Mouse (Mus musculus) myocyte (in vitro differentiated cells): ENCODE measurements at regions not wholly inside any gene's neighbourhood (a gene's known extent, or its start where the extent isn't known, plus 50 kb on each side); places are given as distances from the start of the nearest gene placed in this dataset.

ENCODE experiments used
- CEBPB ChIP-seq: IDR thresholded peaks from 2 replicates; pipeline ENCODE4 v1.6.1; 2011; ENCODE audit warnings: mild to moderate bottlenecking, moderate library complexity; ENCODE audit not compliant: poor library complexity, insufficient read depth, severe bottlenecking
- E2F4 ChIP-seq: IDR thresholded peaks from one replicate; pipeline ENCODE4 v1.6.1; 2011; ENCODE audit warnings: mild to moderate bottlenecking, control low read depth, moderate library complexity; ENCODE audit not compliant: insufficient read depth
- MAX ChIP-seq: IDR thresholded peaks from one replicate; pipeline ENCODE4 v1.6.1; 2011; ENCODE audit warnings: low read depth, mild to moderate bottlenecking, control low read depth
- MYOD1 ChIP-seq, 3 experiments: IDR thresholded peaks; one replicate each; pipeline ENCODE4 v1.6.1; 2011; ENCODE audit warnings: control low read depth in 2 of 3, low read depth in 2 of 3, mild to moderate bottlenecking in 2 of 3, moderate library complexity in 1 of 3; ENCODE audit not compliant: insufficient read length in 2 of 3, control insufficient read depth in 1 of 3
- MYOG ChIP-seq, 3 experiments: IDR thresholded peaks; one replicate each; pipeline ENCODE4 v1.6.1; 2011; ENCODE audit warnings: control low read depth in 2 of 3, low read depth in 2 of 3, mild to moderate bottlenecking in 2 of 3; ENCODE audit not compliant: insufficient read length in 2 of 3, control insufficient read depth in 1 of 3, insufficient read depth in 1 of 3
- POLR2A ChIP-seq: IDR thresholded peaks from one replicate; pipeline ENCODE4 v1.6.1; 2011; ENCODE audit warnings: low read depth, mild to moderate bottlenecking, control low read depth, moderate library complexity; ENCODE audit not compliant: insufficient read length
- POLR2AphosphoS2 ChIP-seq: IDR thresholded peaks from one replicate; pipeline ENCODE4 v1.6.1; 2011; ENCODE audit warnings: low read depth, control low read depth; ENCODE audit not compliant: insufficient read length
- REST ChIP-seq: IDR thresholded peaks from one replicate; pipeline ENCODE4 v1.6.1; 2011; ENCODE audit warnings: mild to moderate bottlenecking, control low read depth, moderate library complexity; ENCODE audit not compliant: insufficient read depth, insufficient read length
- SRF ChIP-seq: IDR thresholded peaks from one replicate; pipeline ENCODE4 v1.6.1; 2011; ENCODE audit warnings: low read depth; ENCODE audit not compliant: control insufficient read depth, insufficient read length
- TCF12 ChIP-seq: IDR thresholded peaks from one replicate; pipeline ENCODE4 v1.6.1; 2011; ENCODE audit warnings: mild to moderate bottlenecking, control low read depth; ENCODE audit not compliant: poor library complexity, insufficient read depth, severe bottlenecking
- TCF3 ChIP-seq: IDR thresholded peaks from one replicate; pipeline ENCODE4 v1.6.1; 2011; ENCODE audit warnings: low read depth, control low read depth; ENCODE audit not compliant: insufficient read length
- USF1 ChIP-seq: IDR thresholded peaks from one replicate; pipeline ENCODE4 v1.6.1; 2011; ENCODE audit warnings: low read depth, mild to moderate bottlenecking, control low read depth, moderate library complexity

DNA sequence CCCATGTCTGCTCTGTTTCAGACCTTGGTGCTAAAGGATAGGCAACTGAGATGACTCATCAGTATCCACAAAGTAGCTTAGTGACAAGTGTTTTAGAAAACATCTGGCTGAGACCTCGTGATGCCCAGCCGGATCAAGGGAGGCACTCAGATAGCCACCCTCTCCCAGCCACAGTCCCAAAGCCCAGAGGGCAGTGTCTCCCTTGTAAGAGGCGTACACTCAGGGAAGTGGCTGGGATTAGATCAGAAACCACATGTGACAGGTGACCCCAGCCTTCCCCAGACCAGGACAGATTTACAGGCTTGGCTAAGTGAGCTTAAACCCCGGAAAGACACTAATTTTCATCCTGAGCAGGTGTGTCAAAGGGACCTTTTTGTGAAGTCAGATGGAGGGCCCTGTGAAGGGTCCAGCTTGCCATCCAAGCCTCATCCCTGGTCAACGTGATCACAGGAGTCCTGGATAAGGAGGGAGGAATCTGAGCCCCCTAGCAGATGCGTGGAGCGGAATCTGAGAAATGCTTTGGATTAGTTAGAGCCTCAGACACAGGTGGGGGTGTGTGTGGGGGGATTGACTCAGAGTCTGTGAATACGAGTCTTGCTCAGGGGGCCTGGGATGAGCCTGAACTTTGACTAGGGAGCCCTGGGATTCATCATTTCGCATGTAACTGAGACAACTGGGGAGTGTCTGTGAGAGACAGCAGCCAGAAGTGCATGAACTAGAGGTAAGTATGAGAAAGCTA lies 711.4 kb downstream of the Vrk1 start:
- no peak for TF ChIP-seq TCF3
- no peak for TF ChIP-seq POLR2A
- no peak for TF ChIP-seq MAX
- TF ChIP-seq MYOG (IDR thresholded peaks at IDR 0.05; ENCODE audit: control insufficient read depth in 1 of 3, insufficient read depth in 1 of 3, insufficient read length in 2 of 3, low read depth in 2 of 3), result no peak
- TF ChIP-seq CEBPB, result no peak
- no peak for TF ChIP-seq USF1
- TF ChIP-seq E2F4, result no peak
- no peak for TF ChIP-seq POLR2AphosphoS2
- TF ChIP-seq TCF12, result no peak
- TF ChIP-seq MYOD1 (IDR thresholded peaks at IDR 0.05; ENCODE audit: control insufficient read depth in 1 of 3, insufficient read length in 2 of 3, low read depth in 2 of 3), result no peak
- no peak for TF ChIP-seq REST
- no peak for TF ChIP-seq SRF
